Mouse (Mus musculus): ENCODE measurements around the gene Gnat3.

The Gnat3 gene

GRCm38 (mm10) chr5:18007067-18007466, 44.7 kb downstream of the Gnat3 start:
- no peak for DNase-seq

- no peak for DNase-seq
Observed at GRCm38 (mm10) chr5:18010301-18010700, 48.0 kb downstream of the Gnat3 start.

- no peak for DNase-seq
Observed at GRCm38 (mm10) chr5:18013196-18013595, 50.8 kb downstream of the Gnat3 start.

DNA sequence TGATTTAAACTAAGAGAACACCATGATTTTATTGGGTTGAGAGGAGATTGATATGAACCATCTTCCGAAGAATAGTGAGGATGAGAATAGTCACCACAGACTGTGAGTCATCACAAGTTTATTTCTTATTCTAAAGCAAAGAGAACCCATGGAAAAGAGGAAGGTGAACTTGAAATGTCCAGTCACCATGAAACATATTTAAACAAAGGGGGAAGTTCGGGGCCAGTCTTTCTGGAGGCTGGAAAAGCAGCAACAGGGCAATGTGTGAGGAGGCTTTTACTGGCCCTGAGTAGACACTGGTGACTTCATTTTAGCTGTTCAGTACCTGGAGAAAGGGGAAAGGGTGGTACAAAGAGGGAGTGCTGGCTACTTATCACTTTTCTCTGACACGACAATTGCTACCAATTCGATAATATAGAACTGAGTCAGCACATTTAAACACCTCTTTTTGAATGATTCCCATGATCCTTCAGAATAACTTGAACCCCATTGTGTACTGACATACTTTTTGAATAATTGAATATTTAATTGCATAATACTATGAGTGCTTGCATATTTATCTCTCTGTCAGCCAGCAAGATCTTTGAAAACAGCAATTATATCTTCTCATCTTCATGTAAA, 52.0 kb downstream of the Gnat3 start:
- no peak for DNase-seq

- peak; percentile 18 for DNase-seq
Observed at GRCm38 (mm10) chr5:18023347-18023746, 61.0 kb downstream of the Gnat3 start.

DNA sequence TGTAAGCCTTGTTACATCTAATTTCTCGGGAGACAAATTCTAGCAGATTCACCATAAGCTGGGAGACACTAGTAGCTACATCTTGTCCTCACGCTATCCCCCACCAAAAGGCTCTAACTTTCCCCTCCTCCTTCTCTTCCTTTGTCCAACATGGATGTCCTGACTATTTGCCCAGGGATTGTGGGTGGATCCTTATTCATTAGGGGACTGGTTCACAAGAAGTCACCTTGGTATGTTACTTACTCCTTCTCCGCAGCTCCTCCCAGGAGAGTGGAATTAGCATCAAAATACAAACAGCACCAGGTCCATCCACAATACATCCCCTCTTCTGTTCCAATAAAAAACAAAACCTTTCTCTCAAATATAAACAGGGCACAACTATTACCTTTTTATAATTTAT, 65.2 kb downstream of the Gnat3 start:
- DNase-seq = no peak

DNA sequence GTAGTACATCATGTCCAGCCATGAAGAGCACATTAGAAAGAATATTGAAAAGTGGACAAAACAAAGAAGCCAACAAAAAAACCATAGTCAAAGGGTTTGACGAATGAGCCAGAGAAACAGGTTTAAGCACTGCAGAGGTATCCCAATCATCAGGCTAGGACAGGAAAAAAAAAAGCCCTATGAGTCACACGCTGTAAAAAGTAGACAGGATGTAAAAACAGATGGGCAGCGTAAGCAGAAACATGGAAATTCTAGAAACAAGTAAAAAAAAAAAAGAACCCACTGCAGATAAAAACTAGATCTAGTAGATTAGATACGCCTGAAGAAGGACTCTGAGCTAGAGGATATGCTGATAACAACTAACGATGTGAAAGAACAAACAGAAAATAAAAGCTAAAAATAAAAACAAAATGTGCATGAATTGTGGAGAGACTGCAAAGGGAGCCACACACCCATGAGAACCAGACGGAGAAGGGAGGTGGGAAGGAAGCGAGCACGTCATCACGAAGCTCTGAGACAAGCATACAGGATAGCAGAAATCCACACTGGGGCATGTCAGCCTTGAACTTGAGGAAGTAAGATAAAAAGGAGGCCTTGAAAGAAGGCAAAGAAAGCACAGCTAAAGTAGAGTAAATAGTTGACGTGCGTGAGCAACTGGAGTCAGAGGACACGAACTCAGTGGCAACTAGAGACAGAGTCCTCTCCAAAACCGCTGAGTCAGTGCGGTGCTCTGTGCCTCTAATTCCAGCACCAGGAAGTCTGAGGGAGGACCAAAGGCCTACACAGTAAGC, 73.7 kb downstream of the Gnat3 start:
- DNase-seq = peak; percentile 10

GRCm38 (mm10) chr5:18043022-18043421, 80.7 kb downstream of the Gnat3 start:
- peak; percentile 89 for DNase-seq

DNA sequence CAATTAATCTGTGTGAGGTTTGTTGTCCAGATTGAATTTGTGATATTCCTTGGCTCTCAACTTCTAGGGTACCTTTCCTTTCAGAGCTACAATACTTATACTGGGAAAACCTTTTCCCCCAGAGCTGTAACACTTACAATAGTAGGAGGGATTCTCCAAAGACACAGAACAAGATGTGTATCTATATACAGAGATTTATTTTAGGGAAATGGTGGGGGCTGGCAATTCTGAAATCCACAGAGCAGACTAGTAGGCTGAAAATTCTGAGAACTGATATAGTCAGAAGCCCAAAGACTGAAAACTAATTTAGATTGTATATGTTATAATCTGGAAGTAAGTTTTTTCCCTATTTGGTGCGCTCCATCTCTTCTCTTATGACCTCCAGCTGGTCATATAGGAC, 86.5 kb downstream of the Gnat3 start:
- no peak for DNase-seq

GRCm38 (mm10) chr5:18055323-18055722, 93.0 kb downstream of the Gnat3 start:
- DNase-seq = peak; percentile 3

All from embryo, embryonic 11 days (tissue).